Mouse (Mus musculus): Measurements from ENCODE around the gene Meox1. TPM values are rescaled to one million over a fixed set of nuclear protein-coding genes. Genes with fewer than 3 reads are reported as not detected.

Meox1 gene
- polyA plus RNA-seq, 1 experiment from 2014 or later = 0.80 TPM

GRCm38 (mm10) chr11:101910230-101910946 lies 16.2 kb upstream of the Meox1 start:
- no peaks in the 10 kb centered on the region for H3K36me3 ChIP-seq (ENCODE audit: control insufficient read depth, insufficient read depth, low read length)

GRCm38 (mm10) chr11:101908777-101909176 lies 14.6 kb upstream of the Meox1 start:
- Histone ChIP-seq H3K4me3 (ENCODE audit: low read depth, low read length) (no peak overlapping the region), H3K27ac (ENCODE audit: low read length) (no peak overlapping the region), H3K9me3 (replicated peaks; ENCODE audit: control insufficient read depth, low read length, poor library complexity, severe bottlenecking) (no peaks in the 10 kb centered on the region), H3K4me2 (ENCODE audit: low read length) (no peak overlapping the region), H3K27me3 (ENCODE audit: control insufficient read depth, insufficient read depth, low read depth, low read length) (no peaks in the 10 kb centered on the region; the same call in 1 of the 2 replicates), H3K4me1 (ENCODE audit: control insufficient read depth, insufficient read depth, low read length) (no peaks in the 10 kb centered on the region; the same call in 1 of the 2 replicates), H3K9ac (ENCODE audit: low read depth, low read length) (no peak overlapping the region), H3K36me3 (ENCODE audit: control insufficient read depth, insufficient read depth, low read length) (no peaks in the 10 kb centered on the region)
- no peak for ATAC-seq
- WGBS = 50% methylated on average over 6 of the region's 6 CpGs

More at GRCm38 (mm10) chr11:101910230-101910946, 16.2 kb upstream of the Meox1 start:
- H3K4me2 ChIP-seq (ENCODE audit: low read length) = no peak overlapping the region
- H3K4me1 ChIP-seq (ENCODE audit: control insufficient read depth, insufficient read depth, low read length) = no peaks in the 10 kb centered on the region; the same call in 1 of the 2 replicates
- H3K27me3 ChIP-seq (ENCODE audit: control insufficient read depth, insufficient read depth, low read depth, low read length) = no peaks in the 10 kb centered on the region; the same call in 1 of the 2 replicates
- WGBS = 23% methylated on average over 21 of the region's 21 CpGs
- H3K9me3 ChIP-seq (replicated peaks; ENCODE audit: control insufficient read depth, low read length, poor library complexity, severe bottlenecking) = no peaks in the 10 kb centered on the region
- ATAC-seq = no peak
- H3K4me3 ChIP-seq (ENCODE audit: low read depth, low read length) = no peak overlapping the region
- H3K9ac ChIP-seq (ENCODE audit: low read depth, low read length) = no peak overlapping the region
- no peak overlapping the region for H3K27ac ChIP-seq (ENCODE audit: low read length)

- H3K4me3 ChIP-seq (ENCODE audit: low read depth, low read length) = no peak overlapping the region
- no peaks in the 10 kb centered on the region; the same call in 1 of the 2 replicates for H3K27me3 ChIP-seq (ENCODE audit: control insufficient read depth, insufficient read depth, low read depth, low read length)
- no peak for ATAC-seq
- H3K9me3 ChIP-seq (replicated peaks; ENCODE audit: control insufficient read depth, low read length, poor library complexity, severe bottlenecking) = no peaks in the 10 kb centered on the region
- H3K9ac ChIP-seq (ENCODE audit: low read depth, low read length) = no peak overlapping the region
- H3K36me3 ChIP-seq (ENCODE audit: control insufficient read depth, insufficient read depth, low read length) = no peaks in the 10 kb centered on the region
- 24% methylated on average over 13 of the region's 13 CpGs for WGBS
- H3K4me2 ChIP-seq (ENCODE audit: low read length) = no peak overlapping the region
- no peaks in the 10 kb centered on the region; the same call in 1 of the 2 replicates for H3K4me1 ChIP-seq (ENCODE audit: control insufficient read depth, insufficient read depth, low read length)
- H3K27ac ChIP-seq (ENCODE audit: low read length) = no peak overlapping the region
These were observed 10.9 kb upstream of the Meox1 start for GRCm38 (mm10) chr11:101905115-101905514.

- Histone ChIP-seq H3K9me3 (replicated peaks; ENCODE audit: control insufficient read depth, low read length, poor library complexity, severe bottlenecking) (no peaks in the 10 kb centered on the region), H3K36me3 (ENCODE audit: control insufficient read depth, insufficient read depth, low read length) (no peaks in the 10 kb centered on the region), H3K4me3 (ENCODE audit: low read depth, low read length) (no peak overlapping the region), H3K27ac (ENCODE audit: low read length) (no peak overlapping the region), H3K4me1 (ENCODE audit: control insufficient read depth, insufficient read depth, low read length) (no peaks in the 10 kb centered on the region), H3K9ac (ENCODE audit: low read depth, low read length) (no peak overlapping the region), H3K4me2 (ENCODE audit: low read length) (no peak overlapping the region), H3K27me3 (ENCODE audit: control insufficient read depth, insufficient read depth, low read depth, low read length) (no peaks in the 10 kb centered on the region)
- no peak for ATAC-seq
- 81% methylated on average over 8 of the region's 8 CpGs for WGBS
These were observed 7.1 kb upstream of the Meox1 start for GRCm38 (mm10) chr11:101901309-101901708.

DNA sequence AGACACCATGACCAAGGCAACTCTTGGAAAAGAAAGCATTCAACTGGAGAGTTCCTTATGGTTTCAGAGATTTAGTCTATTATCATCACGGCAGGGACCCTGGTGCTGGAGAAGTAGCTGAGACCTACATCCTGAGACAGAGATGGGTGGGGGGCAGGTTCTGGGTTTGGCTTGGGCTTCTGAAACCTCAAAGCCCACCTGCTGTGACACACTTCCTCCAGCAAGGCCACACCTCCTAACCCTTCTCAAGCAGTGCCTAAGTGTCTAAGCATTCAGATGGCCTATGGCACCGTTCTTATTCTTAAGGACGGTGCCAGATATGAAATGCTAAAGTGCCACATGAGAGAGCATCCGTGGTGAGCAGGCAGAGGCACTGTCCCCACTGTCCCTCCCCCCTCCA lies 4.2 kb upstream of the Meox1 start:
- H3K27me3 ChIP-seq (ENCODE audit: control insufficient read depth, insufficient read depth, low read depth, low read length) = no peaks in the 10 kb centered on the region
- no peak overlapping the region for H3K4me3 ChIP-seq (ENCODE audit: low read depth, low read length)
- 89% methylated on average over 4 of the region's 4 CpGs for WGBS
- no peaks in the 10 kb centered on the region for H3K9me3 ChIP-seq (replicated peaks; ENCODE audit: control insufficient read depth, low read length, poor library complexity, severe bottlenecking)
- H3K4me2 ChIP-seq (ENCODE audit: low read length) = no peak overlapping the region
- no peaks in the 10 kb centered on the region for H3K36me3 ChIP-seq (ENCODE audit: control insufficient read depth, insufficient read depth, low read length)
- no peak overlapping the region for H3K9ac ChIP-seq (ENCODE audit: low read depth, low read length)
- no peak for ATAC-seq
- H3K27ac ChIP-seq (ENCODE audit: low read length) = no peak overlapping the region
- no peaks in the 10 kb centered on the region for H3K4me1 ChIP-seq (ENCODE audit: control insufficient read depth, insufficient read depth, low read length)

GRCm38 (mm10) chr11:101896546-101897361 lies 2.6 kb upstream of the Meox1 start:
- H3K36me3 ChIP-seq (ENCODE audit: control insufficient read depth, insufficient read depth, low read length) = no peaks in the 10 kb centered on the region
- no peak for ATAC-seq
- H3K27ac ChIP-seq (ENCODE audit: low read length) = no peak overlapping the region
- no peak overlapping the region for H3K4me3 ChIP-seq (ENCODE audit: low read depth, low read length)
- no peak overlapping the region for H3K4me2 ChIP-seq (ENCODE audit: low read length)
- H3K27me3 ChIP-seq (ENCODE audit: control insufficient read depth, insufficient read depth, low read depth, low read length) = no peaks in the 10 kb centered on the region
- WGBS = 51% methylated on average over 13 of the region's 13 CpGs
- no peaks in the 10 kb centered on the region for H3K9me3 ChIP-seq (replicated peaks; ENCODE audit: control insufficient read depth, low read length, poor library complexity, severe bottlenecking)
- no peak overlapping the region for H3K9ac ChIP-seq (ENCODE audit: low read depth, low read length)
- no peaks in the 10 kb centered on the region for H3K4me1 ChIP-seq (ENCODE audit: control insufficient read depth, insufficient read depth, low read length)

- WGBS = 47% methylated on average over 15 of the region's 15 CpGs
- Histone ChIP-seq H3K4me2 (ENCODE audit: low read length) (no peak overlapping the region), H3K27ac (ENCODE audit: low read length) (no peak overlapping the region), H3K4me3 (ENCODE audit: low read depth, low read length) (no peak overlapping the region), H3K27me3 (ENCODE audit: control insufficient read depth, insufficient read depth, low read depth, low read length) (no peaks in the 10 kb centered on the region), H3K9ac (ENCODE audit: low read depth, low read length) (no peak overlapping the region), H3K36me3 (ENCODE audit: control insufficient read depth, insufficient read depth, low read length) (no peaks in the 10 kb centered on the region), H3K4me1 (ENCODE audit: control insufficient read depth, insufficient read depth, low read length) (peaks cover 5% of the 10 kb centered on the region), H3K9me3 (replicated peaks; ENCODE audit: control insufficient read depth, low read length, poor library complexity, severe bottlenecking) (no peaks in the 10 kb centered on the region)
- ATAC-seq = no peak
These were observed 614 bp downstream of the Meox1 start for GRCm38 (mm10) chr11:101893560-101893959.

- no peaks in the 10 kb centered on the region for H3K27me3 ChIP-seq (ENCODE audit: control insufficient read depth, insufficient read depth, low read depth, low read length)
- H3K9ac ChIP-seq (ENCODE audit: low read depth, low read length) = no peak overlapping the region
- H3K4me2 ChIP-seq (ENCODE audit: low read length) = no peak overlapping the region
- peaks cover 5% of the 10 kb centered on the region for H3K4me1 ChIP-seq (ENCODE audit: control insufficient read depth, insufficient read depth, low read length)
- H3K9me3 ChIP-seq (replicated peaks; ENCODE audit: control insufficient read depth, low read length, poor library complexity, severe bottlenecking) = no peaks in the 10 kb centered on the region
- H3K27ac ChIP-seq (ENCODE audit: low read length) = no peak overlapping the region
- H3K4me3 ChIP-seq (ENCODE audit: low read depth, low read length) = no peak overlapping the region
- ATAC-seq = no peak
- no peaks in the 10 kb centered on the region for H3K36me3 ChIP-seq (ENCODE audit: control insufficient read depth, insufficient read depth, low read length)
- 20% methylated on average over 11 of the region's 11 CpGs for WGBS
These were observed 2.7 kb downstream of the Meox1 start for GRCm38 (mm10) chr11:101891451-101891850.

DNA sequence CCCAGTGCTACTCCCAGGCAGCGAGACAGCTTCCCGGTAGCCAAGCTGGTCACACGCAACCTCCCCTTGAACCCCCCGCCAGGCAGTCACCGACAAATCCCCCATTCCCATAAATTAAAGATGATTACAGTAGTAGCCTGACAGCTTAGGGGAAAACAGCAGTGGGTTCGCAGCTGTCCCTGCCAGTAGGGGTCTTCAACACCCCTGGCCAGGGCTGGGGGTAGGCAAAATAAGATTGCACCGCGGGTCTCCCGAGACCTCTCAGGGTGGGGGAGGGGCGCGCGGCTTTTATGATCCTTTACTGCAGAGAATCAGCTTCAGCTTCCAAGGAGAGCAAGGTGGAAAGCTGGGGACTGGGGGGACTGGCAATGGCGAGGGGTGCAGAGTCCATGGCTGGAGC lies 4.4 kb downstream of the Meox1 start:
- Histone ChIP-seq H3K4me3 (ENCODE audit: low read depth, low read length) (peak overlapping the region; percentile 16; the same call in 1 of the 2 replicates), H3K4me2 (ENCODE audit: low read length) (peak overlapping the region; percentile 51), H3K36me3 (ENCODE audit: control insufficient read depth, insufficient read depth, low read length) (no peaks in the 10 kb centered on the region), H3K27me3 (ENCODE audit: control insufficient read depth, insufficient read depth, low read depth, low read length) (no peaks in the 10 kb centered on the region), H3K9ac (ENCODE audit: low read depth, low read length) (peak overlapping the region; percentile 53), H3K9me3 (replicated peaks; ENCODE audit: control insufficient read depth, low read length, poor library complexity, severe bottlenecking) (no peaks in the 10 kb centered on the region), H3K27ac (ENCODE audit: low read length) (no peak overlapping the region), H3K4me1 (ENCODE audit: control insufficient read depth, insufficient read depth, low read length) (peaks cover 7% of the 10 kb centered on the region)
- WGBS = 2% methylated on average over 13 of the region's 13 CpGs
- no peak for ATAC-seq
